Mouse (Mus musculus): ENCODE results near the gene Raet1e.
"Not testable (repeated sequence)": the region's sequence is repeated elsewhere in the genome, so short reads cannot be mapped to it uniquely, and the experiment has no call there.

DNA sequence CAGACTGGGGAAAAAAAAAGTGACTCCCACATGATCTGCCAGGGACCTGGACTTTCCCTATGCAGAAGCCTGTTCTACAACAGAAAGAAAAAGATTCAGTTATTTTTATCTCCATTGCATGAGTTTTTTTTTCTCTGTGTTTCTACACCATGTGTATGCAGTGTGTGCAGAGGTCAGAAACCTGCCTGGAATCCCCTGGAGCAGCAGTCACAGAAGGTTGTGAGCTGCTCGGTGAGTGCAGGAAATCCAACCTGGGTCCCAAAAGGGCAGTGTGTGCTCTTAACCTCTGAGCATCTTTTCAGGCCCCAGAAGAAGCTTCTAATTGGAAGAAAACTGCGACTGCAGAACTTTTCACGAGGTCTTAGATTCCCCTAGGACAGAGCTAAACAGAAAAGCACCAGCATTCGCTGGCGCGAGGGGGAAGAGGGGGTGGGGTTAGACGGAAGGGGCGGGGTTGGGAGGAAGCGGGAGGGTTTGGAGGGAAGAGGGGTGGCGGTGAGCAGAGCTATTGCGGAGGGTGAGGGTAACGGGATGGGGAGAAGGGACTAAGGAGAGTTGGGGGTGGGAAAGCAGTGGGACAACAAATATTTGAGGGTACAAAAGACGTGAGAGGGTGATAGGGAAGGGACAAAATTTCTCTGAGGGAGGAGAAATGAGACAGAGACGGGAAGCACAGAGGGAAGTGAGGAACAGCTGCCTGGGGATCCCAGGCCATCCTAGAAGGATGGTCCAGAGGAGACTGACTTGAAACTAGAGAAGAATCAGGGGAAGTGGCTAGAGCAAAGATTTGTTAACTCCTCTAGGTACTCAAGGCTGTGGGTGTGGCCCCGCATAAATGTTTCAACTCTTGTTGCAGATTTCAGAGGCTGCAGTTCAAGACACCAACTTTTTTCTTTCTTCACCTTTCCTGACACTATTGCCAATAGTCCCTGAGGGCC lies 203.3 kb downstream of the Raet1e start:
- not testable (repeated sequence) for TF ChIP-seq POLR2A (IDR thresholded peaks at IDR 0.05; ENCODE audit: low read depth, low read length); CTCF (conservative IDR thresholded peaks at IDR 0.05; ENCODE audit: insufficient read depth, insufficient read length, low read depth, low read length)
